Mouse (Mus musculus) lung, postnatal 0 days (tissue): ENCODE measurements around the gene St6gal1. TPM values are rescaled to one million over a fixed set of nuclear protein-coding genes. Genes with fewer than 3 reads are reported as not detected.

Source experiments
- ATAC-seq: fragments of 200-750 bp; cut with Nextera tagmentation; 2 replicates; pipeline ENCODE4 v1.8.0; 2017; ENCODE audit warnings: moderate library complexity
- DNase-seq: peaks from one replicate; pipeline ENCODE4 v3.0.0-alpha.2; 2016; ENCODE audit warnings: low spot score
- H3K27ac ChIP-seq: fragments of 300-500 bp; sonication (generic); 2 replicates; pipeline ENCODE4 v1.5.1; 2014; ENCODE audit warnings: antibody characterized with exemption, mild to moderate bottlenecking, low read length, mixed read lengths
- H3K27me3 ChIP-seq: fragments of 300-500 bp; sonication (generic); replicated peaks from 2 replicates; pipeline ENCODE4 v1.6.1; 2014; ENCODE audit warnings: low read length, mixed read lengths; ENCODE audit not compliant: insufficient read depth
- H3K36me3 ChIP-seq: fragments of 300-500 bp; sonication (generic); 2 replicates; pipeline ENCODE4 v1.6.1; 2014; ENCODE audit warnings: low read length, mixed read lengths; ENCODE audit not compliant: insufficient read depth
- H3K4me1 ChIP-seq: fragments of 300-500 bp; sonication (generic); 2 replicates; pipeline ENCODE4 v1.6.1; 2014; ENCODE audit warnings: antibody characterized with exemption, low read depth, low read length, mixed read lengths; ENCODE audit not compliant: insufficient read depth
- H3K4me2 ChIP-seq: fragments of 300-500 bp; sonication (generic); replicated peaks from 2 replicates; pipeline ENCODE4 v1.6.1; 2014; ENCODE audit warnings: low read depth, mild to moderate bottlenecking, low read length, moderate library complexity, mixed read lengths
- H3K4me3 ChIP-seq: fragments of 300-500 bp; sonication (generic); 2 replicates; pipeline ENCODE4 v1.5.1; 2014; ENCODE audit warnings: low read depth, low read length
- H3K9ac ChIP-seq: fragments of 300-500 bp; sonication (generic); replicated peaks from 2 replicates; pipeline ENCODE4 v1.6.1; 2014; ENCODE audit warnings: low read depth, mild to moderate bottlenecking
- H3K9me3 ChIP-seq: fragments of 300-500 bp; sonication (generic); 2 replicates; pipeline ENCODE4 v1.6.1; 2016; ENCODE audit warnings: low read length, mixed read lengths
- CTCF ChIP-seq: IDR thresholded peaks from 2 replicates; pipeline ENCODE4 v1.5.1; 2016; ENCODE audit warnings: antibody characterized with exemption, mild to moderate bottlenecking
- EP300 ChIP-seq: IDR thresholded peaks from 2 replicates; pipeline ENCODE4 v1.6.1; 2016; ENCODE audit warnings: antibody characterized with exemption, mild to moderate bottlenecking, control low read depth
- WGBS: fragments of 180-500 bp; shearing (Covaris S2); extraction: QIAGEN DNeasy Blood & Tissue Kit; methylation state at CpG from one replicate; pipeline ENCODE4 v1.1.7; 2014; 5-methylcytosine and 5-hydroxymethylcytosine counted together
- polyA plus RNA-seq: library from polyadenylated mRNA; unstranded; fragments of >200 nt; fragmentation: Nextera tagmentation; extraction: Ambion mirVana; gene quantifications from 2 replicates; pipeline ENCODE4 v1.2.1, GENCODE M21; 2015

The St6gal1 gene
- polyA plus RNA-seq, 1 experiment from 2014 or later, result 46.4 TPM

GRCm38 (mm10) chr16:23232691-23233090 lies 8.2 kb downstream of the St6gal1 start:
- H3K27me3 ChIP-seq, result no peaks in the 10 kb centered on the region
- H3K4me1 ChIP-seq, result peaks cover 24% of the 10 kb centered on the region
- H3K4me3 ChIP-seq, result no peak overlapping the region
- no peak for ATAC-seq
- WGBS, result 27% methylated on average over 7 of the region's 7 CpGs
- H3K4me2 ChIP-seq, result no peak overlapping the region
- TF ChIP-seq EP300 (no peak), CTCF (no peak)
- H3K27ac ChIP-seq, result 0 out of 2 replicates have a peak overlapping the region, but pooled peaks have one; percentile 1
- H3K36me3 ChIP-seq, result no peaks in the 10 kb centered on the region
- no peak overlapping the region for H3K9ac ChIP-seq
- no peak for DNase-seq
- no peaks in the 10 kb centered on the region for H3K9me3 ChIP-seq

DNA sequence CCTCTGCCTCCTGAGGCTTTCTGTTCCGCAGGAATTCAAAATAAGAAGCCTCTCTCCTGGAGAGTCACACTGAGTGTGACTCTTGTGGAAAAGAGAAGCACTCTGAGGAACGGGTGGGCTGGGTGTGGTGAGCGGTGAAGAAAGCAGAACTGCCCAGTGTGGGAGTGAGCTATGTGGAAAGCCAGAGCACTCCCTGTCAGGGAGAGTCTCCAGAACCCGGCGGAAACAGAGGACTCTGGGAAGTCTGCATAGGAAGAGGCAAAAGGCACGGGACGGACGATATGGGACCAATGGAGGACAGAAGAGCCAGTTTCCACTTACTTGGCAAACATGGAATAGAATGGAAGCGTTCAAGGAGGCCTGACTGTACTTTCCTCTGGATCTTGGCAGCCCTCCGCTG lies 9.0 kb downstream of the St6gal1 start:
- H3K4me1 ChIP-seq, result peaks cover 24% of the 10 kb centered on the region
- 45% methylated on average over 10 of the region's 10 CpGs for whole genome bisulfite sequencing

DNA sequence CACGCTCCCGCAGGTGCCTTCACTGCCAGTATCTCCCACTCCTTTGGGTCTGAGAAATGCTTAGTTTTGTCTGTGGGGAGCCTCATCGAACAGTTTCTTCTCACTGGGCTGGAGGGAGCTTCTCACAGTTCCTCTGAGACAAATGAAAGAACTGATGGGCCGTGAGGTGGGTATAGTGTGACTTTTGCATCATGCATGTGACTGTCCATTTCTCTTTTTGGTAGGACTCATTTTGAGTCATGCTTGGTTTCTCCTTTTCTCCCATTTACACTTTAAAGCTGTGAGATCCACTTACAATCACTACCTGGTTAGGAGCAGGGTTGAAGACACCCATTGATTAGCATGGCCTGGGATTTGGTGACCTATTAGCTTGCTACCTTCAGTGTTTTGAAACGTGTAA lies 10.0 kb downstream of the St6gal1 start:
- TF ChIP-seq CTCF, result no peak
- TF ChIP-seq EP300, result no peak
- Histone ChIP-seq H3K4me3 (no peak overlapping the region), H3K4me1 (peaks cover 24% of the 10 kb centered on the region), H3K36me3 (no peaks in the 10 kb centered on the region), H3K9me3 (no peaks in the 10 kb centered on the region), H3K27ac (no peak overlapping the region), H3K9ac (no peak overlapping the region), H3K27me3 (no peaks in the 10 kb centered on the region), H3K4me2 (no peak overlapping the region)
- DNase-seq, result no peak
- WGBS, result 89% methylated on average over 5 of the region's 5 CpGs
- no peak for ATAC-seq

More for the DNA sequence above, 9.0 kb downstream of the St6gal1 start:
- no peak overlapping the region for H3K4me3 ChIP-seq
- no peaks in the 10 kb centered on the region for H3K9me3 ChIP-seq
- H3K27me3 ChIP-seq, result no peaks in the 10 kb centered on the region
- H3K9ac ChIP-seq, result no peak overlapping the region
- peak; percentile 60 for DNase-seq
- peak; percentile 29; the same call in 1 of the 2 replicates for ATAC-seq
- no peak overlapping the region for H3K4me2 ChIP-seq
- H3K27ac ChIP-seq, result peak overlapping the region; percentile 58; the same call in 1 of the 2 replicates
- TF ChIP-seq EP300, result no peak
- no peak for TF ChIP-seq CTCF
- no peaks in the 10 kb centered on the region for H3K36me3 ChIP-seq

DNA sequence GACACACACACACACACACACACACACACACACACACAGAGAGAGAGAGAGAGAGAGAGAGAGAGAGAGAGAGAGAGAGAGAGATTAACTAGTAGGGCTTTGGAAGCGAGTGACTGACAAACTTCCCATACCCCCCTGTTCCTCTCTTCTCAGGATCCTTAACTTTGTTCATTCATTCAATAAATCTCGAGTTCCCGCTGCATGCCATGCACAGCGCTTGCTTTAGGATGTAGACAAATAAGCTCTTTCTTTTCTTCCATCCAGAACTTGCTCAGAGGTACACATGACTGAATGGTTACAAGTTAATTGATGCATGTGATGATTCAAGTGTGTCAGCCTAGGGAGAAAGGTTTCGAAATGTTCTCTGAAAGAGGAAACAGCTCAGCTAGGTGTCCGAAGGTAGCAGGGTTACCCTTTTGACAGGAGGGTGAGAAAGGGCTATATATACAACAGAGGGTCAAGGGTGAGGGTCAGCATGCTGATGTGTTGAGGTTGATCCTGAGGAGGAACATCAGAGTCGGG lies 10.7 kb downstream of the St6gal1 start:
- 74% methylated on average over 7 of the region's 7 CpGs for WGBS
- peaks cover 26% of the 10 kb centered on the region; the same call in 1 of the 2 replicates for H3K4me1 ChIP-seq
- no peak overlapping the region for H3K4me2 ChIP-seq
- no peak overlapping the region for H3K4me3 ChIP-seq
- no peak for TF ChIP-seq EP300
- TF ChIP-seq CTCF, result no peak
- H3K9ac ChIP-seq, result no peak overlapping the region
- no peak for ATAC-seq
- DNase-seq, result no peak
- no peak overlapping the region for H3K27ac ChIP-seq
- no peaks in the 10 kb centered on the region for H3K9me3 ChIP-seq
- no peaks in the 10 kb centered on the region for H3K27me3 ChIP-seq
- no peaks in the 10 kb centered on the region for H3K36me3 ChIP-seq

- no peak overlapping the region for H3K4me3 ChIP-seq
- H3K27me3 ChIP-seq, result no peaks in the 10 kb centered on the region
- H3K4me1 ChIP-seq, result peaks cover 14% of the 10 kb centered on the region; the same call in 1 of the 2 replicates
- TF ChIP-seq CTCF (peak; percentile 59), EP300 (peak; percentile 76)
- peak overlapping the region; percentile 77 for H3K27ac ChIP-seq
- ATAC-seq (peak; percentile 86), DNase-seq (peak; percentile 87)
- no peak overlapping the region for H3K9ac ChIP-seq
- H3K4me2 ChIP-seq, result no peak overlapping the region
- no peaks in the 10 kb centered on the region for H3K36me3 ChIP-seq
- WGBS, result 34% methylated on average over 6 of the region's 6 CpGs
- no peaks in the 10 kb centered on the region for H3K9me3 ChIP-seq
Measured at GRCm38 (mm10) chr16:23239583-23239982, 15.0 kb downstream of the St6gal1 start.

GRCm38 (mm10) chr16:23240049-23240949 lies 15.8 kb downstream of the St6gal1 start:
- ATAC-seq (peak; percentile 69), DNase-seq (peak; percentile 89)
- Histone ChIP-seq H3K9me3 (no peaks in the 10 kb centered on the region), H3K36me3 (no peaks in the 10 kb centered on the region), H3K4me3 (no peak overlapping the region), H3K27ac (peak overlapping the region; percentile 77), H3K27me3 (no peaks in the 10 kb centered on the region), H3K4me1 (peaks cover 14% of the 10 kb centered on the region; the same call in 1 of the 2 replicates), H3K4me2 (no peak overlapping the region), H3K9ac (no peak overlapping the region)
- WGBS, result 30% methylated on average over 13 of the region's 13 CpGs
- TF ChIP-seq EP300 (no peak), CTCF (no peak)
